ENCODE assay signal across 8 mouse cellular contexts in genomic region chr5:76529040-76529703, GRCm38 (mm10). TPM values are rescaled to one million over a fixed set of nuclear protein-coding genes. Genes with fewer than 3 reads are reported as not detected.
DNase-seq lines count a peak whose midpoint lies in the region; ATAC-seq lines count a peak whose summit lies in the region.

TSS of gene Exoc1 (plus strand) at chr5:76529311.

- peaks cover 7% of the 10 kb centered on the region for H3K4me1 ChIP-seq in lung, embryonic 16.5 days (replicated peaks; ENCODE audit: control insufficient read depth, insufficient read depth, low read length)

- under 1% methylated on average over 39 of the region's 39 CpGs for WGBS in lung, embryonic 16.5 days

- H3K27ac ChIP-seq in lung, embryonic 16.5 days (ENCODE audit: low read length), result peak within 1 kb of the TSS; percentile 91

- peak within 1 kb of the TSS; percentile 98 for H3K4me3 ChIP-seq in lung, embryonic 16.5 days (ENCODE audit: low read length)

- H3K9ac ChIP-seq in lung, embryonic 16.5 days (ENCODE audit: low read length), result peak within 1 kb of the TSS; percentile 83

- 0 out of 2 replicates have a peak, but pooled peaks cover 5% of the 10 kb centered on the region for H3K36me3 ChIP-seq in lung, embryonic 16.5 days (ENCODE audit: control insufficient read depth, insufficient read depth, low read length)

- peak within 1 kb of the TSS; percentile 89 for H3K4me2 ChIP-seq in lung, embryonic 16.5 days (ENCODE audit: low read depth, low read length)

- no peaks in the 10 kb centered on the region for H3K27me3 ChIP-seq in lung, embryonic 16.5 days (ENCODE audit: control insufficient read depth, insufficient read depth, low read depth, low read length)

- H3K9me3 ChIP-seq in lung, embryonic 16.5 days (ENCODE audit: control insufficient read depth, low read length), result no peaks in the 10 kb centered on the region

- ATAC-seq in hematopoietic stem cell, adult 5-6 weeks (replicated peaks in 1 of 2; ENCODE audit: insufficient read depth in 1 of 2, low FRiP score in 2 of 2, low TSS enrichment in 1 of 2, low read depth in 1 of 2, poor library complexity in 2 of 2, severe bottlenecking in 2 of 2), result peak; percentile 93 to 99
- peak; percentile 100 for ATAC-seq in lung, embryonic 16.5 days (ENCODE audit: low read depth)

- peak; percentile 92 for DNase-seq in MEL-GATA-1-ER (ENCODE audit: extremely low read depth, low read depth)
- peak; percentile 93 for DNase-seq in cerebellum, adult 8-10 months
- peak; percentile 96 for DNase-seq in forelimb bud, embryonic 11.5 days (ENCODE audit: low read depth, low spot score)
- DNase-seq in layer of hippocampus, adult 9-10 months (ENCODE audit: low spot score), result peak; percentile 92
- DNase-seq in ovary, postnatal 10 days (ENCODE audit: low spot score), result peak; percentile 77
- DNase-seq in thymus, postnatal 10 days (ENCODE audit: low spot score in 2 of 2), result peak; percentile 88 to 91

RNA-seq across cellular contexts. Expression of gene Exoc1, which starts in this region (rescaled TPM):
- 82.3 and 108 TPM in 2 replicates for total RNA-seq in hematopoietic stem cell, adult 5-6 weeks (2017)
- 33.1 and 34.3 TPM in 2 replicates for polyA plus RNA-seq in lung, embryonic 16.5 days (2015; fragmentation: Nextera tagmentation; extraction: Ambion mirVana)

Comparison
In these comparisons a context has a peak if more than half of its experiments do, and no peak if none do; other contexts are left out.
1. Peak in every context shown above with its lines: DNase-seq, ATAC-seq, H3K4me3 ChIP-seq and H3K27ac ChIP-seq.